Mouse (Mus musculus) hindbrain, postnatal 0 days (tissue): ENCODE data around the gene Mlc1. TPM values are rescaled to one million over a fixed set of nuclear protein-coding genes. Genes with fewer than 3 reads are reported as not detected.

Experiments
- ATAC-seq: fragments of 200-750 bp; cut with Nextera tagmentation; 2 replicates; pipeline ENCODE4 v1.8.0; 2017; ENCODE audit warnings: mild to moderate bottlenecking, moderate TSS enrichment, moderate library complexity
- DNase-seq: peaks from one replicate; pipeline ENCODE4 v3.0.0-alpha.2; 2015; ENCODE audit warnings: low spot score
- H3K27ac ChIP-seq: fragments of 300-500 bp; sonication (generic); 2 replicates; pipeline ENCODE4 v1.5.1; 2014; ENCODE audit warnings: mild to moderate bottlenecking
- H3K27me3 ChIP-seq: fragments of 300-500 bp; sonication (generic); 2 replicates; pipeline ENCODE4 v1.6.1; 2014; ENCODE audit warnings: low read length, mixed read lengths; ENCODE audit not compliant: insufficient read depth
- H3K36me3 ChIP-seq: fragments of 300-500 bp; sonication (generic); 2 replicates; pipeline ENCODE4 v1.6.1; 2014; ENCODE audit warnings: low read length, mixed read lengths; ENCODE audit not compliant: insufficient read depth
- H3K4me1 ChIP-seq: fragments of 300-500 bp; sonication (generic); 2 replicates; pipeline ENCODE4 v1.6.1; 2014; ENCODE audit warnings: antibody characterized with exemption, low read length, mixed read lengths; ENCODE audit not compliant: insufficient read depth
- H3K4me2 ChIP-seq: fragments of 300-500 bp; sonication (generic); 2 replicates; pipeline ENCODE4 v1.6.1; 2014; ENCODE audit warnings: low read depth, mild to moderate bottlenecking, low read length, moderate library complexity, mixed read lengths
- H3K4me3 ChIP-seq: fragments of 300-500 bp; sonication (generic); 2 replicates; pipeline ENCODE4 v1.5.1; 2014; ENCODE audit warnings: low read length
- H3K9ac ChIP-seq: fragments of 300-500 bp; sonication (generic); replicated peaks from 2 replicates; pipeline ENCODE4 v1.6.1; 2014; ENCODE audit warnings: mild to moderate bottlenecking, low read length, moderate library complexity, mixed read lengths
- H3K9me3 ChIP-seq: fragments of 300-500 bp; sonication (generic); 2 replicates; pipeline ENCODE4 v1.6.1; 2016; ENCODE audit warnings: low read length, mixed read lengths
- CTCF ChIP-seq: IDR thresholded peaks from 2 replicates; pipeline ENCODE4 v1.5.1; 2016; ENCODE audit warnings: antibody characterized with exemption, control low read depth, low read depth
- WGBS: fragments of 180-500 bp; shearing (Covaris S2); extraction: QIAGEN DNeasy Blood & Tissue Kit; methylation state at CpG from one replicate; pipeline ENCODE4 v1.1.7; 2014; 5-methylcytosine and 5-hydroxymethylcytosine counted together
- polyA plus RNA-seq: library from polyadenylated mRNA; unstranded; fragments of >200 nt; fragmentation: Nextera tagmentation; extraction: Ambion mirVana; gene quantifications from 2 replicates; pipeline ENCODE4 v1.2.1, GENCODE M21; 2015
- total RNA-seq: library from RNA; depleted of rRNA; stranded (reverse); fragments of >200 nt; gene quantifications from 2 replicates; pipeline ENCODE4 v1.2.3, GENCODE M21; 2014; rRNA removed

Mlc1 gene
- total and polyA plus RNA-seq, 2 experiments from 2014 or later = 72.5 to 111 TPM

DNA sequence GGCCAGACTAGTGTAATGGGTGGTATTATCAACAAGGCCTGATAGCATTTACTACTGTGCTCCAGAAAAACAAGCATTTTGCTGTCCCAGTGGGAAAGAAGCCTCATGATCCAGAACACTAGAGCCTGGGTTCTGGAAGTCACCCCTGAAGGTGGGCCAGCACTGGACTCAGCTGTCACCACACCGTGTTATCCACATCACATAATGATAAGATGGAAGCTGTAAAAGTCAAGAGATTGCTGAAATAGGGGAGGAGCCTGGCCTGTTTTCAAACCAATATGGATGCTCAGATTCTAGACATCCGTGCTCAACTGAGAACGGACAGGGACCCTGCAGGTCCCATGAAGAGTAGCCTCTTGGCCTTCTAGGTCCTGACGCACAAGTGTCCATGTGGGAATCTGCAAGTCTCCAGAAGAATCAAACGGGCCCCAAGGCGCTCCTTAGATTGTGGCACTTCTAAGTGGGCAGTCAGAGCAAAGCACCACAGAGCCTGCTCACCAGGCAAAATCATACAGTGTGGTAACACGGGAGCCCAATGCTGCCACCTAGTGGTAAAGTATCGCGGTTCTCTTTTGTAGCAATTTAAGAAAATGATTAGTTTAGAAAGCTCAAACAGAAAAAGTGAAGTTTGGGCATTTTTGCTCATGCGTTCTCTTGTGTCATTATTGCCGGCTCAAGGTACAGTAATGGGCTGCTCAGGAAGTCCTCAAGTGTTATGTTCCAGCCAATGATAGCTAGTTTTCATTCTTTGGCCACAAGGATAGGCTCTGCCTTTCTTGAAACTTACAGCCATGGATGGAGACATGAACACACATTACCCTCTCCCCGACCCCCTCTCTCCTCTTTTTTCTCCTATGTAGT lies 57.4 kb downstream of the Mlc1 start:
- H3K4me2 ChIP-seq = no peak overlapping the region

DNA sequence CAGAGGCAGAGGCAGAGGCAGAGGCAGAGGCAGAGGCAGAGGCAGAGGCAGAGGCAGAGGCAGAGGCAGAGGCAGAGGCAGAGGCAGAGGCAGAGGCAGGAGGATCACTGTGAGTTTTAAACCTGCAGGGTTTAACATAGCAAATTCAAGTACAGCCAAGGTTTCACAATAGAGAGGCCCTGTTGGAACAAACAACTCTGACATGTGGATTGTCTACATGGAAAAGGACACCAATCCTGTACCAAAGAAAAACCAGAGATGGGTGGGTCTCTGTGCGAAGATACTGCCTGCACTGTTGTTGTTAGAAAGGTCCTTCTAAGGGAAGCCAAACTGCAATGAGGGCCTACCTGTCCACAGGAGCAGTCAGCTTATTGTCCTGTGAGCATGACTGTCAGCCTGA lies 58.7 kb downstream of the Mlc1 start:
- Histone ChIP-seq H3K36me3 (no peaks in the 10 kb centered on the region), H3K9ac (no peak overlapping the region), H3K4me1 (no peaks in the 10 kb centered on the region), H3K27ac (no peak overlapping the region), H3K4me3 (no peak overlapping the region), H3K4me2 (no peak overlapping the region), H3K9me3 (no peaks in the 10 kb centered on the region), H3K27me3 (no peaks in the 10 kb centered on the region)
- WGBS = 96% methylated on average over 1 of the region's 1 CpGs
- ATAC-seq = no peak
- no peak for TF ChIP-seq CTCF
- no peak for DNase-seq

More for the DNA sequence above, 57.4 kb downstream of the Mlc1 start:
- Histone ChIP-seq H3K36me3 (no peaks in the 10 kb centered on the region), H3K9ac (no peak overlapping the region), H3K4me1 (no peaks in the 10 kb centered on the region), H3K4me3 (no peak overlapping the region), H3K9me3 (no peaks in the 10 kb centered on the region), H3K27me3 (no peaks in the 10 kb centered on the region), H3K27ac (no peak overlapping the region)
- 28% methylated on average over 12 of the region's 12 CpGs for WGBS
- DNase-seq (peak; percentile 95), ATAC-seq (peak; percentile 79; the same call in 1 of the 2 replicates)
- peak; percentile 91 for TF ChIP-seq CTCF

DNA sequence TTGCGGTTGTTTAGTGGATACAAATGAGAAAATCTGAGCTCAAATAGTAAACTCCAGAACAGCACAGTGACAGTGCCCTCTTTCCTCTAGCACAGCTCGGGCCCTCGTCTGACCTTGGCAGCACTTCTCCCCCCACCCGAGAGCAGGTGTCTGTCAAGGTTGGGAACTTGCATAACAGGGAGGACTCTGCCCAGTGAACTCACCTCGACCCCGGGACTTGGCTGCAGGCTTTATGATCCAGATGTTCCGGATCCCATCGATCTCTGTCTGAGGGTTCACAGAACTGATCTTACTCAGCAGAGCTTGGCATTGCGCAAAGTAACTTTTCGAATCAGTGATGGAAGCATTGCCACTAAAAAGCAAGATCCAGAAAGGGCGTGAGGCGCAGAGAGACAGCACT lies 59.5 kb downstream of the Mlc1 start:
- Histone ChIP-seq H3K27me3 (no peaks in the 10 kb centered on the region), H3K9me3 (no peaks in the 10 kb centered on the region), H3K4me2 (no peak overlapping the region), H3K36me3 (no peaks in the 10 kb centered on the region), H3K4me3 (no peak overlapping the region), H3K27ac (no peak overlapping the region), H3K9ac (no peak overlapping the region), H3K4me1 (no peaks in the 10 kb centered on the region)
- WGBS = 80% methylated on average over 12 of the region's 12 CpGs
- no peak for DNase-seq
- ATAC-seq = no peak
- TF ChIP-seq CTCF = no peak

DNA sequence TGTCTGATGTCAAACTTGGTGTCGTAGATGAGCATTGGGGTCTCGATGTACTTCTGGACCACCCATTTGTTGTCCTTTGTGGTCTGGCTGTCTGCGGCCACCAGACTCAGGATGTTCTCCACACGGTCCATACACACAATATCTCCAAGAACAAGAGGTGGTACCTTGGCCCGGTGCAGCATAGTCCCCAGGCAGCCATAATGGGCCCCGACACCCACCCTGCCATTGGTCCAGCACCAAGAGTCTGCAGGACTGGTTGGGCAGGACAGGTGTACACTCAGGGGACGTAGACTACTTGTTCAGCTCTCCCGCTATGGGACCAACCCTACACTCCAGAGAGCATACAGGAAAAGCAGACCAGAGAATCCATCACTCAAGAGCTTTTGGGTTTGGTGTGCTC lies 61.7 kb downstream of the Mlc1 start:
- Histone ChIP-seq H3K27ac (no peak overlapping the region), H3K4me1 (no peaks in the 10 kb centered on the region), H3K36me3 (no peaks in the 10 kb centered on the region), H3K27me3 (no peaks in the 10 kb centered on the region), H3K9me3 (no peaks in the 10 kb centered on the region), H3K4me3 (no peak overlapping the region), H3K4me2 (no peak overlapping the region), H3K9ac (no peak overlapping the region)
- TF ChIP-seq CTCF = no peak
- no peak for DNase-seq
- no peak for ATAC-seq
- 93% methylated on average over 8 of the region's 8 CpGs for WGBS

GRCm38 (mm10) chr15:88916366-88916765 lies 62.4 kb downstream of the Mlc1 start:
- Histone ChIP-seq H3K27ac (no peak overlapping the region), H3K4me1 (no peaks in the 10 kb centered on the region), H3K9ac (no peak overlapping the region), H3K36me3 (no peaks in the 10 kb centered on the region), H3K27me3 (no peaks in the 10 kb centered on the region), H3K9me3 (no peaks in the 10 kb centered on the region), H3K4me2 (no peak overlapping the region), H3K4me3 (no peak overlapping the region)
- no peak for TF ChIP-seq CTCF
- WGBS = 34% methylated on average over 3 of the region's 3 CpGs
- DNase-seq (no peak), ATAC-seq (no peak)

GRCm38 (mm10) chr15:88915046-88915445 lies 63.8 kb downstream of the Mlc1 start:
- no peak overlapping the region for H3K9ac ChIP-seq
- H3K4me1 ChIP-seq = no peaks in the 10 kb centered on the region
- no peak overlapping the region for H3K27ac ChIP-seq
- H3K4me2 ChIP-seq = no peak overlapping the region
- DNase-seq (no peak), ATAC-seq (no peak)
- no peak overlapping the region for H3K4me3 ChIP-seq
- H3K27me3 ChIP-seq = no peaks in the 10 kb centered on the region
- TF ChIP-seq CTCF = no peak
- no peaks in the 10 kb centered on the region for H3K36me3 ChIP-seq
- no peaks in the 10 kb centered on the region for H3K9me3 ChIP-seq
- 94% methylated on average over 7 of the region's 7 CpGs for WGBS

GRCm38 (mm10) chr15:88906347-88906746 lies 72.5 kb downstream of the Mlc1 start:
- H3K4me1 ChIP-seq = no peaks in the 10 kb centered on the region
- no peaks in the 10 kb centered on the region for H3K9me3 ChIP-seq
- ATAC-seq (no peak), DNase-seq (no peak)
- WGBS = 74% methylated on average over 4 of the region's 4 CpGs
- H3K36me3 ChIP-seq = no peaks in the 10 kb centered on the region
- no peak overlapping the region for H3K4me2 ChIP-seq
- H3K9ac ChIP-seq = no peak overlapping the region
- no peak for TF ChIP-seq CTCF
- H3K27me3 ChIP-seq = no peaks in the 10 kb centered on the region
- no peak overlapping the region for H3K4me3 ChIP-seq
- H3K27ac ChIP-seq = no peak overlapping the region

Other genes starting within 250 kb of the Mlc1 start
- gene Brd1, start 244.8 kb downstream of the Mlc1 start, total RNA-seq = 43.5 and 45.2 TPM in 2 replicates
- gene Brd1, start 244.8 kb downstream of the Mlc1 start, polyA plus RNA-seq = 12.4 and 13.1 TPM in 2 replicates
- gene Zbed4, start 227.3 kb downstream of the Mlc1 start, total RNA-seq = 18.6 and 18.8 TPM in 2 replicates
- gene Zbed4, start 227.3 kb downstream of the Mlc1 start, polyA plus RNA-seq = 4.8 and 5.4 TPM in 2 replicates
- 12.7 and 17.4 TPM in 2 replicates for gene Alg12, start 159.7 kb downstream of the Mlc1 start, total RNA-seq
- 6.3 and 7.2 TPM in 2 replicates for gene Alg12, start 159.7 kb downstream of the Mlc1 start, polyA plus RNA-seq
- gene Creld2, start 159.4 kb downstream of the Mlc1 start, total RNA-seq = 15.9 and 18.9 TPM in 2 replicates
- gene Creld2, start 159.4 kb downstream of the Mlc1 start, polyA plus RNA-seq = 38.9 and 40.1 TPM in 2 replicates
- 98.0 and 104 TPM in 2 replicates for gene Pim3, start 116.8 kb downstream of the Mlc1 start, total RNA-seq
- 69.8 TPM in 2 replicates for gene Pim3, start 116.8 kb downstream of the Mlc1 start, polyA plus RNA-seq
- 0.11 and 0.16 TPM in 2 replicates for gene Ttll8, start 24.6 kb downstream of the Mlc1 start, total RNA-seq
- 0.14 and 0.45 TPM in 2 replicates for gene Ttll8, start 24.6 kb downstream of the Mlc1 start, polyA plus RNA-seq
- gene Mov10l1, start 3.9 kb upstream of the Mlc1 start, total RNA-seq = not detected in 2 replicates
- gene Mov10l1, start 3.9 kb upstream of the Mlc1 start, polyA plus RNA-seq = not detected in 2 replicates
- gene Panx2, start 80.7 kb upstream of the Mlc1 start, total RNA-seq = 17.9 and 26.5 TPM in 2 replicates
- 8.3 and 9.9 TPM in 2 replicates for gene Panx2, start 80.7 kb upstream of the Mlc1 start, polyA plus RNA-seq
- gene Trabd, start 96.1 kb upstream of the Mlc1 start, total RNA-seq = 39.1 and 47.8 TPM in 2 replicates
- gene Trabd, start 96.1 kb upstream of the Mlc1 start, polyA plus RNA-seq = 26.1 and 26.2 TPM in 2 replicates
- gene Selenoo, start 110.1 kb upstream of the Mlc1 start, total RNA-seq = 50.1 and 54.7 TPM in 2 replicates
- gene Selenoo, start 110.1 kb upstream of the Mlc1 start, polyA plus RNA-seq = 20.4 and 21.9 TPM in 2 replicates
- 50.0 and 54.7 TPM in 2 replicates for gene Tubgcp6, start 144.1 kb upstream of the Mlc1 start, total RNA-seq
- 10.6 and 11.5 TPM in 2 replicates for gene Tubgcp6, start 144.1 kb upstream of the Mlc1 start, polyA plus RNA-seq
- gene Hdac10, start 149.7 kb upstream of the Mlc1 start, total RNA-seq = 23.5 and 27.1 TPM in 2 replicates
- gene Hdac10, start 149.7 kb upstream of the Mlc1 start, polyA plus RNA-seq = 19.0 and 19.8 TPM in 2 replicates
- 3.3 and 4.8 TPM in 2 replicates for gene Mapk12, start 161.7 kb upstream of the Mlc1 start, total RNA-seq
- 2.6 and 5.1 TPM in 2 replicates for gene Mapk12, start 161.7 kb upstream of the Mlc1 start, polyA plus RNA-seq
- 19.7 and 30.6 TPM in 2 replicates for gene Mapk11, start 170.6 kb upstream of the Mlc1 start, total RNA-seq
- 15.8 and 17.8 TPM in 2 replicates for gene Mapk11, start 170.6 kb upstream of the Mlc1 start, polyA plus RNA-seq
- gene Plxnb2, start 201.8 kb upstream of the Mlc1 start, total RNA-seq = 239 and 274 TPM in 2 replicates
- 64.1 and 64.7 TPM in 2 replicates for gene Plxnb2, start 201.8 kb upstream of the Mlc1 start, polyA plus RNA-seq
- gene Dennd6b, start 217.5 kb upstream of the Mlc1 start, total RNA-seq = 73.9 and 79.9 TPM in 2 replicates
- 60.1 and 62.2 TPM in 2 replicates for gene Dennd6b, start 217.5 kb upstream of the Mlc1 start, polyA plus RNA-seq
- gene Ppp6r2, start 232.5 kb upstream of the Mlc1 start, total RNA-seq = 257 and 290 TPM in 2 replicates
- gene Ppp6r2, start 232.5 kb upstream of the Mlc1 start, polyA plus RNA-seq = 71.2 and 72.7 TPM in 2 replicates